Mouse (Mus musculus) neural tube, embryonic 14.5 days (tissue): Measurements from ENCODE around the gene Misp. TPM values are rescaled to one million over a fixed set of nuclear protein-coding genes. Genes with fewer than 3 reads are reported as not detected.

Experiments
- ATAC-seq: fragments of 200-750 bp; cut with Nextera tagmentation; 2 replicates; pipeline ENCODE4 v1.8.0; 2017; ENCODE audit warnings: low read depth, mild to moderate bottlenecking, moderate TSS enrichment, moderate library complexity
- H3K27ac ChIP-seq: fragments of 300-500 bp; sonication (generic); 2 replicates; pipeline ENCODE4 v1.5.1; 2014; ENCODE audit warnings: low read depth, mild to moderate bottlenecking, control low read depth, low read length, moderate library complexity, mixed read lengths
- H3K27me3 ChIP-seq: fragments of 300-500 bp; sonication (generic); 2 replicates; pipeline ENCODE4 v1.6.1; 2014; ENCODE audit warnings: low read length; ENCODE audit not compliant: control insufficient read depth, insufficient read depth
- H3K36me3 ChIP-seq: fragments of 300-500 bp; sonication (generic); 2 replicates; pipeline ENCODE4 v1.6.1; 2014; ENCODE audit warnings: low read length, mixed read lengths; ENCODE audit not compliant: control insufficient read depth, insufficient read depth
- H3K4me1 ChIP-seq: fragments of 300-500 bp; sonication (generic); 2 replicates; pipeline ENCODE4 v1.6.1; 2014; ENCODE audit warnings: low read length; ENCODE audit not compliant: control insufficient read depth, insufficient read depth
- H3K4me2 ChIP-seq: fragments of 300-500 bp; sonication (generic); 2 replicates; pipeline ENCODE4 v1.6.1; 2014; ENCODE audit warnings: mild to moderate bottlenecking, low read depth, low read length, control low read depth
- H3K4me3 ChIP-seq: fragments of 300-500 bp; sonication (generic); 2 replicates; pipeline ENCODE4 v1.5.1; 2014; ENCODE audit warnings: low read depth, low read length, control low read depth, mixed read lengths
- H3K9ac ChIP-seq: fragments of 300-500 bp; sonication (generic); replicated peaks from 2 replicates; pipeline ENCODE4 v1.6.1; 2014; ENCODE audit warnings: low read depth, mild to moderate bottlenecking, control low read depth, low read length, mixed read lengths
- H3K9me3 ChIP-seq: fragments of 300-500 bp; sonication (generic); 2 replicates; pipeline ENCODE4 v1.6.1; 2016; ENCODE audit warnings: low read length; ENCODE audit not compliant: control insufficient read depth
- WGBS: fragments of 180-500 bp; shearing (Covaris S2); extraction: QIAGEN DNeasy Blood & Tissue Kit; methylation state at CpG from one replicate; pipeline ENCODE4 v1.1.7; 2014; 5-methylcytosine and 5-hydroxymethylcytosine counted together
- polyA plus RNA-seq: library from polyadenylated mRNA; unstranded; fragments of >200 nt; fragmentation: Nextera tagmentation; extraction: Ambion mirVana; gene quantifications from 2 replicates; pipeline ENCODE4 v1.2.1, GENCODE M21; 2014

The Misp gene
- polyA plus RNA-seq: 0.35 and 0.36 TPM in 2 replicates

GRCm38 (mm10) chr10:79820782-79821181 lies at the start of gene Misp:
Misp (plus strand) TSS chr10:79820989.
- Histone ChIP-seq H3K4me2 (no peak within 1 kb of the TSS), H3K27me3 (no peaks in the 10 kb centered on the region), H3K9ac (no peak within 1 kb of the TSS), H3K9me3 (no peaks in the 10 kb centered on the region), H3K36me3 (peaks cover 45% of the 10 kb centered on the region), H3K27ac (no peak within 1 kb of the TSS; the same call in 1 of the 2 replicates), H3K4me1 (no peaks in the 10 kb centered on the region), H3K4me3 (no peak within 1 kb of the TSS)
- ATAC-seq: no peak
- 72% methylated on average over 11 of the region's 11 CpGs for WGBS

GRCm38 (mm10) chr10:79772320-79772719 lies 48.5 kb upstream of the Misp start:
- Histone ChIP-seq H3K27ac (no peak overlapping the region), H3K9me3 (no peaks in the 10 kb centered on the region), H3K27me3 (peaks cover 5% of the 10 kb centered on the region; the same call in 1 of the 2 replicates), H3K4me2 (no peak overlapping the region), H3K9ac (no peak overlapping the region), H3K4me3 (no peak overlapping the region), H3K36me3 (no peaks in the 10 kb centered on the region), H3K4me1 (peaks cover 11% of the 10 kb centered on the region; the same call in 1 of the 2 replicates)
- ATAC-seq: no peak
- WGBS: 89% methylated on average over 3 of the region's 3 CpGs

GRCm38 (mm10) chr10:79773208-79773607 lies 47.6 kb upstream of the Misp start:
- WGBS: 100% methylated on average over 2 of the region's 2 CpGs
- Histone ChIP-seq H3K4me1 (peaks cover 5% of the 10 kb centered on the region; the same call in 1 of the 2 replicates), H3K9ac (no peak overlapping the region), H3K36me3 (no peaks in the 10 kb centered on the region), H3K27me3 (peaks cover 5% of the 10 kb centered on the region; the same call in 1 of the 2 replicates), H3K4me3 (no peak overlapping the region), H3K27ac (no peak overlapping the region), H3K4me2 (no peak overlapping the region), H3K9me3 (no peaks in the 10 kb centered on the region)
- ATAC-seq: no peak

- H3K9me3 ChIP-seq: no peaks in the 10 kb centered on the region
- H3K36me3 ChIP-seq: no peaks in the 10 kb centered on the region
- WGBS: 64% methylated on average over 5 of the region's 5 CpGs
- peaks cover 3% of the 10 kb centered on the region; the same call in 1 of the 2 replicates for H3K4me1 ChIP-seq
- ATAC-seq: no peak
- H3K27ac ChIP-seq: no peak overlapping the region
- no peak overlapping the region for H3K4me3 ChIP-seq
- H3K9ac ChIP-seq: no peak overlapping the region
- no peak overlapping the region for H3K4me2 ChIP-seq
- H3K27me3 ChIP-seq: peaks cover 5% of the 10 kb centered on the region
Observed at GRCm38 (mm10) chr10:79774486-79775279, 46.1 kb upstream of the Misp start.

- under 1% methylated on average over 39 of the region's 39 CpGs for WGBS
- Histone ChIP-seq H3K27me3 (peaks cover 8% of the 10 kb centered on the region), H3K36me3 (no peaks in the 10 kb centered on the region), H3K9ac (0 out of 2 replicates have a peak within 1 kb of the TSS, but pooled peaks have one; percentile 28), H3K4me2 (peak within 1 kb of the TSS; percentile 38), H3K27ac (no peak within 1 kb of the TSS), H3K4me3 (peak within 1 kb of the TSS; percentile 15), H3K9me3 (no peaks in the 10 kb centered on the region), H3K4me1 (peaks cover 3% of the 10 kb centered on the region; the same call in 1 of the 2 replicates)
- no peak for ATAC-seq
Observed at GRCm38 (mm10) chr10:79777103-79777531, 43.7 kb upstream of the Misp start, which contains the start of gene Fstl3. Fstl3 (plus strand) TSS chr10:79777272.

- Histone ChIP-seq H3K27me3 (peaks cover 8% of the 10 kb centered on the region), H3K9me3 (no peaks in the 10 kb centered on the region), H3K9ac (no peak overlapping the region), H3K4me3 (no peak overlapping the region), H3K4me1 (peaks cover 3% of the 10 kb centered on the region; the same call in 1 of the 2 replicates), H3K36me3 (no peaks in the 10 kb centered on the region), H3K4me2 (no peak overlapping the region), H3K27ac (no peak overlapping the region)
- ATAC-seq: 0 out of 2 replicates have a peak, but pooled peaks have one; percentile 7
- 6% methylated on average over 15 of the region's 15 CpGs for WGBS
Observed at GRCm38 (mm10) chr10:79778006-79778405, 42.8 kb upstream of the Misp start.

GRCm38 (mm10) chr10:79779193-79779592 lies 41.6 kb upstream of the Misp start:
- Histone ChIP-seq H3K36me3 (no peaks in the 10 kb centered on the region), H3K4me2 (no peak overlapping the region), H3K27me3 (peaks cover 8% of the 10 kb centered on the region), H3K9me3 (no peaks in the 10 kb centered on the region), H3K4me3 (no peak overlapping the region), H3K27ac (no peak overlapping the region), H3K9ac (no peak overlapping the region), H3K4me1 (peaks cover 3% of the 10 kb centered on the region; the same call in 1 of the 2 replicates)
- ATAC-seq: no peak
- WGBS: 24% methylated on average over 2 of the region's 2 CpGs

- no peak overlapping the region for H3K27ac ChIP-seq
- ATAC-seq: peak; percentile 92
- H3K4me2 ChIP-seq: peak overlapping the region; percentile 64
- H3K4me1 ChIP-seq: peaks cover 3% of the 10 kb centered on the region; the same call in 1 of the 2 replicates
- H3K36me3 ChIP-seq: no peaks in the 10 kb centered on the region
- H3K9me3 ChIP-seq: no peaks in the 10 kb centered on the region
- WGBS: 2% methylated on average over 55 of the region's 55 CpGs
- H3K9ac ChIP-seq: no peak overlapping the region
- peaks cover 8% of the 10 kb centered on the region for H3K27me3 ChIP-seq
- H3K4me3 ChIP-seq: peak overlapping the region; percentile 35
Observed at GRCm38 (mm10) chr10:79779784-79780663, 40.8 kb upstream of the Misp start.
